Mouse (Mus musculus) testis, adult 10 weeks (tissue): ENCODE results near the gene 8030411F24Rik. TPM values are rescaled to one million over a fixed set of nuclear protein-coding genes. Genes with fewer than 3 reads are reported as not detected.

Source experiments
- polyA plus RNA-seq: library from polyadenylated mRNA; stranded (reverse); fragments of 350-450 nt; fragmentation: Illumina TruSeq; extraction: RNeasy Lipid Tissue Mini Kit (QIAGEN cat#74804); gene quantifications from one replicate; pipeline ENCODE4 v1.2.3, GENCODE M21; 2014; ENCODE audit warnings: low read depth, low replicate concordance

8030411F24Rik gene
- 61.1 TPM for polyA plus RNA-seq

GRCm38 (mm10) chr2:148781709-148782108 lies at the start of gene 8030411F24Rik:
Gene 8030411F24Rik (plus strand): TSS chr2:148782009.

GRCm38 (mm10) chr2:148732327-148733000 lies 49.3 kb upstream of the 8030411F24Rik start, which contains the start of gene Napb:
Gene Napb (minus strand): TSS chr2:148732467.

GRCm38 (mm10) chr2:148750058-148750457 lies 31.8 kb upstream of the 8030411F24Rik start, which contains the start of gene Cstl1:
Gene Cstl1 (plus strand): TSS chr2:148750358.

GRCm38 (mm10) chr2:148771397-148771796 lies 10.4 kb upstream of the 8030411F24Rik start, which contains the start of gene Cst11:
Gene Cst11 (minus strand): TSS chr2:148771497.

GRCm38 (mm10) chr2:148789142-148789541 lies 7.3 kb downstream of the 8030411F24Rik start, which contains the start of gene Cst12:
Gene Cst12 (plus strand): TSS chr2:148789361.

GRCm38 (mm10) chr2:148798485-148798884 lies 16.7 kb downstream of the 8030411F24Rik start, which contains the start of gene Cst8:
Gene Cst8 (plus strand): TSS chr2:148798785.

GRCm38 (mm10) chr2:148819909-148820308 lies 38.1 kb downstream of the 8030411F24Rik start, which contains the start of gene Cst13:
Gene Cst13 (plus strand): TSS chr2:148820081.

GRCm38 (mm10) chr2:148834912-148835311 lies 53.1 kb downstream of the 8030411F24Rik start, which contains the start of gene Cst9:
Gene Cst9 (plus strand): TSS chr2:148835147.

Other genes starting within 250 kb of the 8030411F24Rik start
- 44.3 TPM for gene Nxt1, start 109.4 kb upstream of the 8030411F24Rik start, polyA plus RNA-seq
- gene Gzf1, start 101.0 kb upstream of the 8030411F24Rik start, polyA plus RNA-seq: 24.6 TPM
- gene Napb, start 49.5 kb upstream of the 8030411F24Rik start, polyA plus RNA-seq: 3.0 TPM
- gene Cstl1, start 31.7 kb upstream of the 8030411F24Rik start, polyA plus RNA-seq: 160 TPM
- gene Cst11, start 10.5 kb upstream of the 8030411F24Rik start, polyA plus RNA-seq: 0.56 TPM
- gene Cst12, start 7.4 kb downstream of the 8030411F24Rik start, polyA plus RNA-seq: 377 TPM
- 1,021 TPM for gene Cst8, start 16.8 kb downstream of the 8030411F24Rik start, polyA plus RNA-seq
- gene Cst13, start 38.1 kb downstream of the 8030411F24Rik start, polyA plus RNA-seq: 338 TPM
- 758 TPM for gene Cst9, start 53.1 kb downstream of the 8030411F24Rik start, polyA plus RNA-seq
- 84.1 TPM for gene 9230104L09Rik, start 83.0 kb downstream of the 8030411F24Rik start, polyA plus RNA-seq
- gene Cst3, start 93.7 kb downstream of the 8030411F24Rik start, polyA plus RNA-seq: 22.5 TPM
- not detected for gene Gm1330, start 221.2 kb downstream of the 8030411F24Rik start, polyA plus RNA-seq
- gene Gm10750, start 235.2 kb downstream of the 8030411F24Rik start, polyA plus RNA-seq: 0.91 TPM